Mouse (Mus musculus) myocyte (in vitro differentiated cells): ENCODE data around the gene Nsg1. TPM values are rescaled to one million over a fixed set of nuclear protein-coding genes. Genes with fewer than 3 reads are reported as not detected.

Source experiments
- H3K27me3 ChIP-seq: one replicate; pipeline ENCODE4 v1.6.1; 2011; ENCODE audit not compliant: control insufficient read depth, insufficient read depth, insufficient read length
- H3K36me3 ChIP-seq: one replicate; pipeline ENCODE4 v1.6.1; 2011; ENCODE audit not compliant: control insufficient read depth, insufficient read depth
- H3K4me2 ChIP-seq: one replicate; pipeline ENCODE4 v1.6.1; 2011; ENCODE audit warnings: low read depth, control low read depth
- H3K4me3 ChIP-seq: one replicate; pipeline ENCODE4 v1.5.1; 2011; ENCODE audit warnings: mild to moderate bottlenecking, control low read depth, moderate library complexity
- H3K79me2 ChIP-seq: one replicate; pipeline ENCODE4 v1.6.1; 2011; ENCODE audit not compliant: control insufficient read depth, insufficient read depth
- H3ac ChIP-seq: one replicate; pipeline ENCODE4 v1.6.1; 2011; ENCODE audit not compliant: control insufficient read depth, insufficient read length
- CEBPB ChIP-seq: IDR thresholded peaks from 2 replicates; pipeline ENCODE4 v1.6.1; 2011; ENCODE audit warnings: mild to moderate bottlenecking, moderate library complexity; ENCODE audit not compliant: poor library complexity, insufficient read depth, severe bottlenecking
- E2F4 ChIP-seq: IDR thresholded peaks from one replicate; pipeline ENCODE4 v1.6.1; 2011; ENCODE audit warnings: mild to moderate bottlenecking, control low read depth, moderate library complexity; ENCODE audit not compliant: insufficient read depth
- MAX ChIP-seq: IDR thresholded peaks from one replicate; pipeline ENCODE4 v1.6.1; 2011; ENCODE audit warnings: low read depth, mild to moderate bottlenecking, control low read depth
- MYOD1 ChIP-seq, 3 experiments: IDR thresholded peaks; one replicate each; pipeline ENCODE4 v1.6.1; 2011; ENCODE audit warnings: control low read depth in 2 of 3, low read depth in 2 of 3, mild to moderate bottlenecking in 2 of 3, moderate library complexity in 1 of 3; ENCODE audit not compliant: insufficient read length in 2 of 3, control insufficient read depth in 1 of 3
- MYOG ChIP-seq, 3 experiments: IDR thresholded peaks; one replicate each; pipeline ENCODE4 v1.6.1; 2011; ENCODE audit warnings: control low read depth in 2 of 3, low read depth in 2 of 3, mild to moderate bottlenecking in 2 of 3; ENCODE audit not compliant: insufficient read length in 2 of 3, control insufficient read depth in 1 of 3, insufficient read depth in 1 of 3
- POLR2A ChIP-seq: IDR thresholded peaks from one replicate; pipeline ENCODE4 v1.6.1; 2011; ENCODE audit warnings: low read depth, mild to moderate bottlenecking, control low read depth, moderate library complexity; ENCODE audit not compliant: insufficient read length
- POLR2AphosphoS2 ChIP-seq: IDR thresholded peaks from one replicate; pipeline ENCODE4 v1.6.1; 2011; ENCODE audit warnings: low read depth, control low read depth; ENCODE audit not compliant: insufficient read length
- REST ChIP-seq: IDR thresholded peaks from one replicate; pipeline ENCODE4 v1.6.1; 2011; ENCODE audit warnings: mild to moderate bottlenecking, control low read depth, moderate library complexity; ENCODE audit not compliant: insufficient read depth, insufficient read length
- SRF ChIP-seq: IDR thresholded peaks from one replicate; pipeline ENCODE4 v1.6.1; 2011; ENCODE audit warnings: low read depth; ENCODE audit not compliant: control insufficient read depth, insufficient read length
- TCF12 ChIP-seq: IDR thresholded peaks from one replicate; pipeline ENCODE4 v1.6.1; 2011; ENCODE audit warnings: mild to moderate bottlenecking, control low read depth; ENCODE audit not compliant: poor library complexity, insufficient read depth, severe bottlenecking
- TCF3 ChIP-seq: IDR thresholded peaks from one replicate; pipeline ENCODE4 v1.6.1; 2011; ENCODE audit warnings: low read depth, control low read depth; ENCODE audit not compliant: insufficient read length
- USF1 ChIP-seq: IDR thresholded peaks from one replicate; pipeline ENCODE4 v1.6.1; 2011; ENCODE audit warnings: low read depth, mild to moderate bottlenecking, control low read depth, moderate library complexity
- polyA plus RNA-seq: library from polyadenylated mRNA; unstranded; fragments of >200 nt; fragmentation: generic; extraction: Trizol; gene quantifications from one replicate; pipeline ENCODE4 v1.2.1, GENCODE M21; 2012; ENCODE audit warnings: missing spikeins

The Nsg1 gene
- polyA plus RNA-seq, 1 experiment, result 13.8 TPM

DNA sequence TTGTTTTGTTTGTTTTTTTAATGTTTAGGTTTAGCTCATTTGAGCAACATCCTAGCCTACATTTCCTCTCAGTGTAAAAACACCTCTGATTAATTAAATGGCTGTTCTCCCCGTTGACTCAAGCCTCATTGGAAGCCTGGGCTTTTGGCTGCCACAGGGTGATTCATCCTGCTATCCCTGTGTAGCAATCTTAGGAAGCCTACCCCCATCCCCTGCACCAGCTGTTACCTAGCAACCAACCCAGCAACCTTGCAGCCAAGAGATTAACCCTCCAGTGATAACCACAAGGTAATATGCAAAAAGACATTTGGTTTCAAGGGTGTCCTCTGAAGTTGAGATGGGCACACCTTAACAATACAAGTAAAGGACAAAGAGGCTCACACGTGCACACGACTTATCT, 8.4 kb downstream of the Nsg1 start:
- no peak for TF ChIP-seq TCF12
- TF ChIP-seq TCF3, result no peak
- TF ChIP-seq MAX, result no peak
- TF ChIP-seq POLR2A, result no peak
- no peak for TF ChIP-seq CEBPB
- no peak for TF ChIP-seq POLR2AphosphoS2
- no peak for TF ChIP-seq MYOD1 (IDR thresholded peaks at IDR 0.05; ENCODE audit: control insufficient read depth in 1 of 3, insufficient read length in 2 of 3, low read depth in 2 of 3)
- TF ChIP-seq SRF, result no peak
- no peak for TF ChIP-seq E2F4
- TF ChIP-seq MYOG (IDR thresholded peaks at IDR 0.05; ENCODE audit: control insufficient read depth in 1 of 3, insufficient read depth in 1 of 3, insufficient read length in 2 of 3, low read depth in 2 of 3), result no peak
- TF ChIP-seq REST, result no peak
- TF ChIP-seq USF1, result no peak
- H3ac ChIP-seq, result no peak overlapping the region
- H3K79me2 ChIP-seq, result no peaks in the 10 kb centered on the region
- H3K27me3 ChIP-seq, result no peaks in the 10 kb centered on the region
- no peak overlapping the region for H3K4me3 ChIP-seq
- no peaks in the 10 kb centered on the region for H3K36me3 ChIP-seq
- H3K4me2 ChIP-seq, result no peak overlapping the region

DNA sequence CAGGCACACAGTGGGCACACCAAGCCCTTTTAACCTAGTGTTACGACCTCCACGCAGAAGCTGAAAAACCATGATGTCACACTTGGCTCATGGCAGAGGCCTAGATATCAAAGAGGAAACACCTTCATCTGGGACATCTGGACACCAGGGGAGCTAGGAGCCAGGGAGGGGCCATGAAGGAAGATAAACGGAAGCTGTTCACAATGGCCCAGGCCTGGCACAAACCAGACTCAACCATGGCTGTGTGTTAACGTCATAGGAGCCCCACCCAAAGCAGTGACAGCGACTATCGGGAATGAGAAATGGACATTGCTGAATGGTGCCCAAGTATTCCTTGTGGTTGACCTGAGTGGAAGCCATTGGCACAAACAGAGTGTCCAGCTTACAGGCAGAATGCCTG, 13.2 kb downstream of the Nsg1 start:
- no peak overlapping the region for H3K4me2 ChIP-seq
- no peaks in the 10 kb centered on the region for H3K36me3 ChIP-seq
- no peaks in the 10 kb centered on the region for H3K79me2 ChIP-seq
- no peaks in the 10 kb centered on the region for H3K27me3 ChIP-seq
- no peak overlapping the region for H3K4me3 ChIP-seq
- TF ChIP-seq TCF3 (no peak), E2F4 (no peak), POLR2AphosphoS2 (no peak), MYOD1 (IDR thresholded peaks at IDR 0.05; ENCODE audit: control insufficient read depth in 1 of 3, insufficient read length in 2 of 3, low read depth in 2 of 3) (no peak), MAX (no peak), POLR2A (no peak), TCF12 (no peak), USF1 (no peak), REST (no peak)
- H3ac ChIP-seq, result no peak overlapping the region

DNA sequence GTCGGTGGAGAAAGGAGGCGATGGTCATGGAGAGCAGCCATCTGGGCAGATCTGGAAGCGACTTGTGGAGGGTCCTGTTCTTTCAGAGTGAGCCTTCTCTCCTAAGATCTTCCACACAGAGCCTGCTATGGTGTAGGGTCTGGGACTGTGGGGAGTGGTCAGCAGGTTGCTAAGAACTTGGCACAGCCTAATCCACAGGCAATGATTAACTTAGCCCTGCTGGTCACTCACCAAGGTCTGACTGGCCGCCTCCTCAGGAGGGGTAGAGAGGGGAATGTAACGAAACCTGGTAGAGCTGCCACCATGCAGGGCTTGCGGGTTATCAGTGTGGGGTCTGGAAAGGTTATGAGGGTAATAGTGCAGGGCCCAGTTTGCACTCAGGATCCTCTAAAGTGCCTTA, 18.8 kb downstream of the Nsg1 start:
- H3K79me2 ChIP-seq, result no peaks in the 10 kb centered on the region
- H3K4me2 ChIP-seq, result no peak overlapping the region
- no peaks in the 10 kb centered on the region for H3K27me3 ChIP-seq
- no peak for TF ChIP-seq REST
- no peak for TF ChIP-seq TCF12
- TF ChIP-seq MYOD1 (IDR thresholded peaks at IDR 0.05; ENCODE audit: control insufficient read depth in 1 of 3, insufficient read length in 2 of 3, low read depth in 2 of 3), result no peak
- TF ChIP-seq TCF3, result no peak
- no peak for TF ChIP-seq USF1
- TF ChIP-seq E2F4, result no peak
- no peak for TF ChIP-seq SRF
- no peak for TF ChIP-seq POLR2A
- H3K36me3 ChIP-seq, result no peaks in the 10 kb centered on the region
- H3ac ChIP-seq, result no peak overlapping the region
- no peak overlapping the region for H3K4me3 ChIP-seq

DNA sequence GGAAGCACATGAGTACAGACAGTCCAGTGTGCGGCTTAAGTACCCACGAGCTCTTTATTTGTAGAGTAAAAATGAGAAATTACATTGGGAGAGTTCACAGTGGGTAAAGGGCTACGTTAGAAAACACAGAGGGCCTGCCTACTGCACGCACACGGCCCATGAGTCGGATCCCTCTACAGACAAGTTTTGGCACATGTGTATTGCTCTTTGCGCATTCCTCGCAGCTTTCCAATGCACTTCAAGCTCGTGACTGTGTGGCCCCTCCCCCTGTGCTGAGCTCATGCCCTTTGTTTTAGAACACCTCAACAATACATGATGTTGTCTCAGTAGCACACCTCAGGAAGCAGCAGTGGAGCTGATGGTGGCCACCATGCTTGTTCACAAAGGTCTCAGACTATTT, 22.5 kb downstream of the Nsg1 start:
- Histone ChIP-seq H3K4me2 (no peak overlapping the region), H3K79me2 (no peaks in the 10 kb centered on the region), H3ac (no peak overlapping the region), H3K36me3 (no peaks in the 10 kb centered on the region), H3K27me3 (no peaks in the 10 kb centered on the region), H3K4me3 (no peak overlapping the region)
- no peak for TF ChIP-seq POLR2A
- TF ChIP-seq CEBPB, result no peak

DNA sequence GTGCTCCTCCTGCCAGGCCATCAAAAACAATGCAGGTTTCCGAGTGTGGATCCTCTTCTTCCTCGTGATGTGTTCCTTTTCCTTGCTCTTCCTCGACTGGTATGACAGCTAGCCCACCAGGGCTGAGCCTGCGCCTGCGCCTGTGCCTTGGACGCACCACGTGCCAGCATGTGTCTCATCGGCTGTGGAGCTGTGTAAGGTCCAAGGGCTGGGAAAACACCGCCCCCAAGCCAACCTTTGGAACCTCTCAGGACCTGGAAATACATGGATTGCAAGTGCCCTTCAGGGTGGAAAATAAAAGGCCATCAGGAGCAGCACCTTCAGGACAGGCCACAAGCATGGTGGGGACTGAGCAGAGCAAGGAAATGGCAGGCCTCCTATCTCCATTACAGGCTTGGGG, 23.5 kb downstream of the Nsg1 start:
- H3K36me3 ChIP-seq, result no peaks in the 10 kb centered on the region
- no peaks in the 10 kb centered on the region for H3K79me2 ChIP-seq
- TF ChIP-seq TCF3 (no peak), SRF (no peak), MAX (no peak), USF1 (no peak), TCF12 (no peak), REST (no peak), POLR2A (no peak), POLR2AphosphoS2 (no peak)
- H3K27me3 ChIP-seq, result no peaks in the 10 kb centered on the region
- no peak overlapping the region for H3ac ChIP-seq
- H3K4me2 ChIP-seq, result no peak overlapping the region
- no peak overlapping the region for H3K4me3 ChIP-seq

DNA sequence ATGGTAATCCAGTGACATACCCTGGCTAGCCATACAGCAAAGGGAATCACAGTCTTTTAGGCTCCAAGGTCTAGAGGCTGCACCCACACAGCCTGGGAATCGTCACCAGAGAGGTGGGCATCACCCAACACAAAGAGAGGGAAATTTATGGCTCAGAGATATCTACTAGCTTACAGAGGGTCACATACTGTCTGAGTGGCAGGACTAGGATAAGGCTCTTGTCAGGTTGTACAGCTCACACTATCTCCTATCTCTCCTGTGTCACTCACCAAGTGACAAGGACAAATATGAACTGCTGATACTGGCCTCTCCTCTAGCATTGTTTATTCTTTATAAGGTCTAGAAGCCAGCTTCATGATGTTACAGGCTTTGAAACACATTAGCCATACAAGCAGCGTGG, 30.4 kb downstream of the Nsg1 start:
- no peaks in the 10 kb centered on the region for H3K27me3 ChIP-seq
- no peak for TF ChIP-seq MYOG (IDR thresholded peaks at IDR 0.05; ENCODE audit: control insufficient read depth in 1 of 3, insufficient read depth in 1 of 3, insufficient read length in 2 of 3, low read depth in 2 of 3)
- TF ChIP-seq MYOD1 (IDR thresholded peaks at IDR 0.05; ENCODE audit: control insufficient read depth in 1 of 3, insufficient read length in 2 of 3, low read depth in 2 of 3), result no peak
- TF ChIP-seq REST, result no peak
- no peak for TF ChIP-seq TCF12
- TF ChIP-seq CEBPB, result no peak
- TF ChIP-seq E2F4, result no peak
- TF ChIP-seq SRF, result no peak
- TF ChIP-seq USF1, result no peak
- TF ChIP-seq POLR2AphosphoS2, result no peak
- TF ChIP-seq MAX, result no peak
- TF ChIP-seq TCF3, result no peak
- TF ChIP-seq POLR2A, result no peak
- no peak overlapping the region for H3K4me3 ChIP-seq

More for the DNA sequence above, 30.4 kb downstream of the Nsg1 start:
- Histone ChIP-seq H3K4me2 (no peak overlapping the region), H3K36me3 (no peaks in the 10 kb centered on the region), H3K79me2 (no peaks in the 10 kb centered on the region), H3ac (no peak overlapping the region)
